Mouse (Mus musculus) CH12.LX (cell line): ENCODE measurements around the gene Spata13. TPM values are rescaled to one million over a fixed set of nuclear protein-coding genes. Genes with fewer than 3 reads are reported as not detected.
A peak's percentile ranks its signal among the peaks of the same experiment; 100 is the strongest.

ENCODE experiments used
- DNase-seq: peaks from one replicate; pipeline ENCODE4 v3.0.0-alpha.2; 2013; ENCODE audit errors: extremely low read depth
- H3K27ac ChIP-seq: 2 replicates; pipeline ENCODE4 v1.5.1; 2012; ENCODE audit warnings: low read depth, mild to moderate bottlenecking, control low read depth, moderate library complexity; ENCODE audit not compliant: insufficient read depth
- H3K27me3 ChIP-seq: replicated peaks from 2 replicates; pipeline ENCODE3; 2012; ENCODE audit warnings: inconsistent platforms
- H3K36me3 ChIP-seq, 2 experiments: replicated peaks in 1 of 2; 2 replicates each; pipeline versions ENCODE3 to v1.6.1; 2012; ENCODE audit warnings: inconsistent platforms in 1 of 2, low read length in 1 of 2, mild to moderate bottlenecking in 1 of 2, mixed read lengths in 1 of 2, moderate library complexity in 1 of 2; ENCODE audit not compliant: control insufficient read depth in 1 of 2, insufficient read depth in 1 of 2
- H3K4me1 ChIP-seq, 2 experiments: 2 replicates each; pipeline ENCODE4 v1.6.1; 2012; ENCODE audit warnings: inconsistent platforms in 1 of 2, moderate library complexity in 1 of 2; ENCODE audit not compliant: insufficient read depth in 2 of 2, control insufficient read depth in 1 of 2
- H3K4me2 ChIP-seq: 2 replicates; pipeline ENCODE4 v1.6.1; 2012; ENCODE audit warnings: low read depth, mild to moderate bottlenecking, control low read depth; ENCODE audit not compliant: poor library complexity, insufficient read depth, severe bottlenecking
- H3K4me3 ChIP-seq, 3 experiments: fragments of 150-350 bp in 1 of 3; sonication (generic) in 1 of 3; replicated peaks in 1 of 3; 2 replicates each; pipeline versions ENCODE3 to v1.5.1; 2011 to 2012; ENCODE audit warnings: low read depth in 2 of 3, low read length in 2 of 3, mild to moderate bottlenecking in 2 of 3, moderate library complexity in 2 of 3, control low read depth in 1 of 3, improper control_type of control experiment in 1 of 3, inconsistent platforms in 1 of 3, mixed read lengths in 1 of 3; ENCODE audit not compliant: poor library complexity in 1 of 3
- H3K79me2 ChIP-seq: replicated peaks from 2 replicates; pipeline ENCODE4 v1.6.1; 2012; ENCODE audit warnings: mild to moderate bottlenecking, moderate library complexity; ENCODE audit not compliant: control insufficient read depth, poor library complexity, insufficient read depth, severe bottlenecking; ENCODE audit errors: extremely low read depth
- H3K9ac ChIP-seq: 2 replicates; pipeline ENCODE4 v1.6.1; 2012; ENCODE audit warnings: low read depth, mild to moderate bottlenecking, control low read depth, moderate library complexity; ENCODE audit not compliant: insufficient read depth
- H3K9me3 ChIP-seq: replicated peaks from 2 replicates; pipeline ENCODE3; 2012; ENCODE audit warnings: low read length, inconsistent platforms, mixed read lengths
- CHD2 ChIP-seq: IDR thresholded peaks from 2 replicates; pipeline ENCODE4 v1.6.1; 2011; ENCODE audit warnings: low read length, improper control_type of control experiment
- CTCF ChIP-seq, 2 experiments: IDR thresholded peaks in 1 of 2; conservative IDR thresholded peaks in 1 of 2; 2 replicates each; pipeline ENCODE4 v1.5.1; 2011 to 2012; ENCODE audit warnings: low read depth in 2 of 2, low read length in 2 of 2, improper control_type of control experiment in 1 of 2, inconsistent platforms in 1 of 2, mild to moderate bottlenecking in 1 of 2, moderate library complexity in 1 of 2
- ETS1 ChIP-seq: conservative IDR thresholded peaks from 2 replicates; pipeline ENCODE4 v1.6.1; 2012; ENCODE audit warnings: low read depth, mild to moderate bottlenecking, inconsistent platforms, low read length, improper control_type of control experiment, moderate library complexity
- HCFC1 ChIP-seq: IDR thresholded peaks from 2 replicates; pipeline ENCODE4 v1.6.1; 2012; ENCODE audit warnings: low read depth, mild to moderate bottlenecking, inconsistent platforms, low read length, improper control_type of control experiment
- MAFK ChIP-seq: IDR thresholded peaks from 2 replicates; pipeline ENCODE4 v1.6.1; 2011; ENCODE audit warnings: low read length, improper control_type of control experiment; ENCODE audit not compliant: insufficient replicate concordance
- MAX ChIP-seq: IDR thresholded peaks from 2 replicates; pipeline ENCODE4 v1.6.1; 2011; ENCODE audit warnings: low read length, improper control_type of control experiment
- MEF2A ChIP-seq: IDR thresholded peaks from 2 replicates; pipeline ENCODE4 v1.6.1; 2014; ENCODE audit warnings: low read depth, mild to moderate bottlenecking, inconsistent platforms, low read length, improper control_type of control experiment, borderline replicate concordance
- MYC ChIP-seq: IDR thresholded peaks from 2 replicates; pipeline ENCODE4 v1.6.1; 2011; ENCODE audit warnings: low read depth, mild to moderate bottlenecking, improper control_type of control experiment, low read length
- NRF1 ChIP-seq: IDR thresholded peaks from 2 replicates; pipeline ENCODE4 v1.6.1; 2014; ENCODE audit warnings: low read depth, mild to moderate bottlenecking, inconsistent platforms, low read length, improper control_type of control experiment, moderate library complexity
- RAD21 ChIP-seq: IDR thresholded peaks from 2 replicates; pipeline ENCODE4 v1.6.1; 2011; ENCODE audit warnings: low read depth, mild to moderate bottlenecking, low read length, improper control_type of control experiment, moderate library complexity
- TBP ChIP-seq: conservative IDR thresholded peaks from 2 replicates; pipeline ENCODE4 v1.6.1; 2011; ENCODE audit warnings: low read depth, low read length, improper control_type of control experiment
- TCF12 ChIP-seq: IDR thresholded peaks from 2 replicates; pipeline ENCODE4 v1.6.1; 2014; ENCODE audit warnings: low read depth, mild to moderate bottlenecking, inconsistent platforms, low read length, improper control_type of control experiment
- ZMIZ1 ChIP-seq: IDR thresholded peaks from 2 replicates; pipeline ENCODE4 v1.6.1; 2012; ENCODE audit warnings: low read depth, mild to moderate bottlenecking, inconsistent platforms, low read length, improper control_type of control experiment
- ZNF384 ChIP-seq: IDR thresholded peaks from 2 replicates; pipeline ENCODE4 v1.6.1; 2012; ENCODE audit warnings: low read depth, low read length, improper control_type of control experiment, inconsistent platforms
- dilution Hi-C: fragments of 300-500 bp; cut with MboI; formaldehyde crosslinking; loops from 2 replicates; pipeline ENCODE4 v1.14.3; 2020; ENCODE audit warnings: low sequenced_read_pairs; ENCODE audit not compliant: extremely low pct_unique_long_range_greater_than_20kb, extremely low pct_ligation_motif_present
- in situ Hi-C: fragments of 300-500 bp; cut with MboI; formaldehyde crosslinking; loops from 3 replicates; pipeline ENCODE4 v1.14.3; 2019; ENCODE audit warnings: low sequenced_read_pairs, low pct_ligation_motif_present, low pct_unique_long_range_greater_than_20kb, mixed read lengths
- polyA plus RNA-seq: library from polyadenylated mRNA; unstranded; fragments of >175 nt; gene quantifications from 2 replicates; pipeline ENCODE4 v1.2.1, GENCODE M21; 2012; ENCODE audit warnings: low read depth; ENCODE audit not compliant: insufficient read length
- total RNA-seq, 2 experiments: library from RNA; depleted of rRNA; stranded (reverse); fragments of 300-350 nt in 1 of 2; fragments of >200 nt in 1 of 2; gene quantifications; 2 replicates each; pipeline ENCODE4 v1.2.3; 2012 to 2014

Gene Spata13
- total and polyA plus RNA-seq, 3 experiments, result 11.6 to 15.9 (median 13.6) TPM

- peaks cover 5% of the 10 kb centered on the region for H3K79me2 ChIP-seq
- in situ Hi-C loops, result loop anchor here (25.0 kb wide), 1 partner anchor 483 kb away; the partner anchor contains the start of genes Gm49336, Mtmr6 and Nupl1
- H3K36me3 ChIP-seq, result peaks cover 53 to 76% of the 10 kb centered on the region in 2 experiments
- DNase-seq, result no peak
- no peak overlapping the region for H3K9ac ChIP-seq
- no peak overlapping the region for H3K27ac ChIP-seq
- H3K4me2 ChIP-seq, result no peak overlapping the region
- peaks cover 6 to 37% of the 10 kb centered on the region in 2 experiments for H3K4me1 ChIP-seq
- TF ChIP-seq HCFC1 (no peak), CHD2 (no peak), MEF2A (no peak), RAD21 (no peak), CTCF (conservative IDR thresholded peaks at IDR 0.05 in 1 of 2, IDR thresholded peaks at IDR 0.05 in 1 of 2; ENCODE audit: low read depth in 2 of 2, low read length in 2 of 2) (no peak)
- H3K9me3 ChIP-seq, result no peaks in the 10 kb centered on the region
- no peaks in the 10 kb centered on the region for H3K27me3 ChIP-seq
- dilution Hi-C loops, result no loop called here
- no peak overlapping the region for H3K4me3 ChIP-seq
These were observed 111.4 kb downstream of the Spata13 start for GRCm38 (mm10) chr14:60745201-60745600.

GRCm38 (mm10) chr14:60746141-60746540 lies 112.3 kb downstream of the Spata13 start:
- Histone ChIP-seq H3K9ac (no peak overlapping the region), H3K79me2 (peaks cover 5% of the 10 kb centered on the region), H3K27ac (no peak overlapping the region), H3K4me3 (no peak overlapping the region), H3K27me3 (no peaks in the 10 kb centered on the region), H3K36me3 (peaks cover 62 to 81% of the 10 kb centered on the region in 2 experiments), H3K4me2 (no peak overlapping the region), H3K4me1 (peaks cover 0 to 28% of the 10 kb centered on the region in 2 experiments; a peak in 2 of 4 replicates), H3K9me3 (no peaks in the 10 kb centered on the region)
- in situ Hi-C loops, result loop anchor here (25.0 kb wide), 1 partner anchor 484 kb away; the partner anchor contains the start of genes Gm49336, Mtmr6 and Nupl1
- peak; percentile 62; the same call in 1 of the 2 replicates for TF ChIP-seq MAFK
- TF ChIP-seq TCF12, result no peak
- no peak for TF ChIP-seq MYC
- TF ChIP-seq ETS1, result no peak
- TF ChIP-seq TBP, result no peak
- dilution Hi-C loops, result no loop called here
- no peak for DNase-seq

- in situ Hi-C loops, result loop anchor here (25.0 kb wide), 1 partner anchor 485 kb away; the partner anchor contains the start of genes Gm49336, Mtmr6 and Nupl1
- peaks cover 64 to 81% of the 10 kb centered on the region in 2 experiments for H3K36me3 ChIP-seq
- H3K27ac ChIP-seq, result no peak overlapping the region
- DNase-seq, result no peak
- no peaks in the 10 kb centered on the region for H3K27me3 ChIP-seq
- TF ChIP-seq NRF1 (no peak), ZMIZ1 (no peak), MAFK (no peak), ZNF384 (no peak), CTCF (conservative IDR thresholded peaks at IDR 0.05 in 1 of 2, IDR thresholded peaks at IDR 0.05 in 1 of 2; ENCODE audit: low read depth in 2 of 2, low read length in 2 of 2) (no peak), MAX (no peak)
- H3K9me3 ChIP-seq, result no peaks in the 10 kb centered on the region
- H3K9ac ChIP-seq, result no peak overlapping the region
- H3K4me2 ChIP-seq, result no peak overlapping the region
- no peaks in the 10 kb centered on the region for H3K79me2 ChIP-seq
- dilution Hi-C loops, result no loop called here
- peaks cover 0 to 16% of the 10 kb centered on the region in 2 experiments; a peak in 1 of 4 replicates for H3K4me1 ChIP-seq
- H3K4me3 ChIP-seq, result no peak overlapping the region
These were observed 113.5 kb downstream of the Spata13 start for GRCm38 (mm10) chr14:60747154-60747870.
